Mouse (Mus musculus): ENCODE measurements around the gene Lactbl1. TPM values are rescaled to one million over a fixed set of nuclear protein-coding genes. Genes with fewer than 3 reads are reported as not detected.

The Lactbl1 gene
- polyA plus RNA-seq (2017; shearing (Covaris generic)): not detected

DNA sequence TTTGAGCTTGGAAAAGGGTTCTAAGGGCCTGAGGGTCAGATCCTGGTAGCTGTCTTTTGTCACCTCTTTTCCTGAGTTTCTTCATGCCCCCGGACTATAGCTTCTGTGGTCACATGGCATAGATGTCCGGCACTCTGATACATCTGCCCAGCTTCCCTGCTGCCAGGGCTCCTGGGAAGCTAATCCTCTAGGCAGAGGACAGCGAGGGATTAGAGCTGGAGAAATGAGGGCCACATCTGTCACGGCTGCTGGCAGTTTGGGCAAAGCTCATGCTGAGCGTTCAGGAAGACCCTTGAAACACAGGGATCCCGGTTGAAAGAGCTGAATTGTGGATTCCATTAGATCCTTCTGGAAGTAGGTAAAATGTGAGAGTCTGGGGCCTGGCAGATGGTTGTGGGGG lies at the start of gene Lactbl1:
TSS of gene Lactbl1 (plus strand) at position 234 of the 400 bp plus-strand sequence.

DNA sequence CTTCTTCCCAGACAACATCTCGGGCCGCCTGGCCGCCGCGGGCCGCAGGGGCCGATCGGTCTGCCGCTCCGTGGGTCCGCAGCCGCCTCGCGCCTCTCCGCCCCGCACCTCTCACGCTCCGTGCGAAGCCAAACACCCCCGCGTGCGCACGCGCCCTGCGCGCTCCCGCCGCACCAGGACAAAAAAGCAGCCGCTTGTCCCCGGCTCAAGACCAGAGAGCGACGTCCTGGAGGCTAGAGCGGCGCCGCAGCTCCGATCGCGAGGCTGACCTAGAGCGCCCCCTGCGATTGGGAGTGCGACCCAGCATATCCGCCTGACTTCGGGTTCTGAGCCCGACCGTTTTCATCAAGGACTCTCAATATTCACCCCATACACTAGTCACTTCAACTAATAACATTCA lies 19.9 kb upstream of the Lactbl1 start, which contains the start of gene Kdm1a:
TSS of gene Kdm1a (minus strand) at position 156 of the 400 bp plus-strand sequence.

GRCm38 (mm10) chr4:136610387-136610856 lies 12.0 kb upstream of the Lactbl1 start, which contains the start of gene Tex46:
TSS of gene Tex46 (plus strand) at chr4:136610437.

Other genes with a start within 250 kb of the Lactbl1 start
- not detected for gene Htr1d, start 199.1 kb upstream of the Lactbl1 start, polyA plus RNA-seq (2017; shearing (Covaris generic))
- not detected for gene 6030445D17Rik, start 160.4 kb upstream of the Lactbl1 start, polyA plus RNA-seq (2017; shearing (Covaris generic))
- 4.6 TPM for gene Luzp1, start 152.9 kb upstream of the Lactbl1 start, polyA plus RNA-seq (2017; shearing (Covaris generic))
- gene Kdm1a, start 19.9 kb upstream of the Lactbl1 start, polyA plus RNA-seq (2017; shearing (Covaris generic)): 91.4 TPM
- gene Tex46, start 12.2 kb upstream of the Lactbl1 start, polyA plus RNA-seq (2017; shearing (Covaris generic)): not detected
- 0.09 TPM for gene Ephb2, start 213.4 kb downstream of the Lactbl1 start, polyA plus RNA-seq (2017; shearing (Covaris generic))

All from naive thymus-derived CD4-positive, alpha-beta T cell, adult 5 months (primary cell).